In genomic region chr4:133268931-133269330, GRCm38 (mm10) we compare ENCODE assay signal across 19 mouse cellular contexts. TPM values are rescaled to one million over a fixed set of nuclear protein-coding genes. Genes with fewer than 3 reads are reported as not detected.
DNase-seq lines count a peak whose midpoint lies in the region; TF ChIP-seq lines count a peak whose summit lies in the region.
"Had no signal": no experiment of that assay in that cellular context is flagged by ENCODE, and none has a peak within 500 bp of the region (broad histone marks: within the 10 kb centered on the region; RNA-seq: fewer than 3 reads in every experiment).

No protein-coding gene starts in this region.

- H3K79me2 ChIP-seq in heart, adult 2 months (replicated peaks; ENCODE audit: control insufficient read depth, insufficient read depth, low read length), result no peaks in the 10 kb centered on the region

- TF ChIP-seq POLR2A in heart, adult 2 months (IDR thresholded peaks at IDR 0.05; ENCODE audit: insufficient read depth, low read depth, low read length), result no peak

- no peak overlapping the region for H3K27ac ChIP-seq in gastrocnemius, adult 2 months
- H3K27ac ChIP-seq in heart, adult 2 months, result peak overlapping the region; percentile 49
- peak overlapping the region; percentile 47; the same call in 1 of the 2 replicates for H3K27ac ChIP-seq in brown adipose tissue, adult 24 weeks (replicated peaks; ENCODE audit: low read depth, low read length)

- TF ChIP-seq CTCF in gastrocnemius, adult 2 months (IDR thresholded peaks at IDR 0.05), result no peak
- no peak for TF ChIP-seq CTCF in heart, adult 2 months (IDR thresholded peaks at IDR 0.05)

- no peaks in the 10 kb centered on the region for H3K27me3 ChIP-seq in heart, adult 2 months (ENCODE audit: control insufficient read depth, insufficient read depth, low read length)
- H3K27me3 ChIP-seq: CH12.LX, Patski had no signal

- H3K9ac ChIP-seq in heart, adult 2 months (ENCODE audit: low read depth, low read length), result no peak overlapping the region

- no peak overlapping the region for H3K4me3 ChIP-seq in gastrocnemius, adult 2 months
- H3K4me3 ChIP-seq in heart, adult 2 months, result no peak overlapping the region
- no peak overlapping the region for H3K4me3 ChIP-seq in brown adipose tissue, adult 24 weeks (ENCODE audit: insufficient read depth, low read depth, low read length)

- WGBS in heart, adult 2 months, result 88% methylated on average over 3 of the region's 3 CpGs

- TF ChIP-seq EP300 in heart, adult 2 months (IDR thresholded peaks at IDR 0.05; ENCODE audit: insufficient read depth, low read depth, low read length), result no peak

- intact Hi-C loops in gastrocnemius, adult 2 months (cut with DNase I), result no loop called here
- intact Hi-C loops in heart, adult 2 months (cut with DNase I), result no loop called here
- intact Hi-C loops in heart, postnatal 14 days (cut with DNase I), result no loop called here

- peak; percentile 15 for DNase-seq in gastrocnemius, adult 2 months
- no peak for DNase-seq in gastrocnemius, adult 18-20 months (ENCODE audit: low spot score)
- DNase-seq in heart, adult 11 months, result peak; percentile 91
- no peak for DNase-seq in heart, adult 8-10 months (ENCODE audit: low spot score)
- DNase-seq in heart, adult 2 months, result no peak
- no peak for DNase-seq in heart, postnatal 14 days
- no peak for DNase-seq in adrenal gland, postnatal 25 days
- DNase-seq: B cell, adult 2 months; cerebellum, adult 11 months; cerebellum, adult 11-12 months; cerebellum, adult 18-20 months; cerebellum, adult 2 months had no signal

- H3K4me1 ChIP-seq in heart, adult 2 months (ENCODE audit: control insufficient read depth, insufficient read depth, low read length), result peaks cover 13% of the 10 kb centered on the region
- H3K4me1 ChIP-seq in brown adipose tissue, adult 24 weeks (ENCODE audit: control insufficient read depth, insufficient read depth, insufficient read length, low read length), result peaks cover 29% of the 10 kb centered on the region

- H3K36me3 ChIP-seq in heart, adult 2 months (ENCODE audit: control insufficient read depth, insufficient read depth, low read length), result no peaks in the 10 kb centered on the region; the same call in 1 of the 2 replicates

RNA-seq across cellular contexts. Expression of gene Sytl1, which starts 6.0 kb away (rescaled TPM):
- total RNA-seq in gastrocnemius, adult 2 months (2021), result not detected
- under 1 TPM; 0.12 to 0.14 TPM for total RNA-seq in gastrocnemius, adult 18-20 months (2021)
- under 1 TPM; 0.30 to 0.59 (median 0.33) TPM for total RNA-seq in heart, adult 8-10 months (2022)
- under 1 TPM; 0.29 to 0.61 TPM for total RNA-seq in heart, adult 2 months (2021)
- 0.53 and 0.80 TPM in 2 replicates for polyA plus RNA-seq in heart, adult 2 months (2012; rRNA removed)
- 1 to 10 TPM in 1 of 2 experiments, under 1 TPM in 1; 0.84 to 2.4 TPM for total RNA-seq in heart, postnatal 14 days (2021)
- 2.4 and 3.2 TPM in 2 replicates for polyA plus RNA-seq in brown adipose tissue, adult 24 weeks (2012; ENCODE audit: insufficient read depth, insufficient read length, missing spikeins)
- total RNA-seq in adrenal gland, postnatal 25 days (2021), result 1.9 and 2.0 TPM in 2 replicates

RNA-seq across cellular contexts. Expression of gene Tmem222, which starts 8.7 kb away (rescaled TPM):
- 10 to 100 TPM; 21.6 to 25.7 TPM for total RNA-seq in gastrocnemius, adult 2 months (2021)
- total RNA-seq in gastrocnemius, adult 18-20 months (2021), result 10 to 100 TPM; 26.8 to 26.9 TPM
- 10 to 100 TPM; 29.3 to 39.8 (median 34.3) TPM for total RNA-seq in heart, adult 8-10 months (2022)
- total RNA-seq in heart, adult 2 months (2021), result 10 to 100 TPM; 31.9 to 33.9 TPM
- polyA plus RNA-seq in heart, adult 2 months (2012; rRNA removed), result 48.3 and 72.9 TPM in 2 replicates
- total RNA-seq in heart, postnatal 14 days (2021), result 10 to 100 TPM; 25.1 to 27.0 TPM
- polyA plus RNA-seq in brown adipose tissue, adult 24 weeks (2012; ENCODE audit: insufficient read depth, insufficient read length, missing spikeins), result 28.8 and 34.4 TPM in 2 replicates
- total RNA-seq in adrenal gland, postnatal 25 days (2021), result 60.2 and 73.3 TPM in 2 replicates

RNA-seq across cellular contexts. Expression of gene Map3k6, which starts 28.3 kb away (rescaled TPM):
- total RNA-seq in gastrocnemius, adult 2 months (2021), result 10 to 100 TPM; 10.5 to 15.0 TPM
- total RNA-seq in gastrocnemius, adult 18-20 months (2021), result 10 to 100 TPM in 1 of 2 experiments, 1 to 10 TPM in 1; 8.8 to 11.4 TPM
- total RNA-seq in heart, adult 8-10 months (2022), result 10 to 100 TPM; 14.8 to 21.8 (median 16.3) TPM
- total RNA-seq in heart, adult 2 months (2021), result 10 to 100 TPM; 16.3 to 27.3 TPM
- 12.0 and 15.7 TPM in 2 replicates for polyA plus RNA-seq in heart, adult 2 months (2012; rRNA removed)
- 10 to 100 TPM; 22.4 to 22.5 TPM for total RNA-seq in heart, postnatal 14 days (2021)
- polyA plus RNA-seq in brown adipose tissue, adult 24 weeks (2012; ENCODE audit: insufficient read depth, insufficient read length, missing spikeins), result 8.1 and 8.3 TPM in 2 replicates
- total RNA-seq in adrenal gland, postnatal 25 days (2021), result 15.7 and 20.1 TPM in 2 replicates

RNA-seq across cellular contexts. Expression of gene Gpr3, which starts 56.6 kb away (rescaled TPM):
- total RNA-seq in gastrocnemius, adult 2 months (2021), result not detected
- total RNA-seq in gastrocnemius, adult 18-20 months (2021), result not detected
- total RNA-seq in heart, adult 8-10 months (2022), result not detected
- under 1 TPM in 1 of 2 experiments, not detected in 1; 0.11 TPM for total RNA-seq in heart, adult 2 months (2021)
- 0.15 and 0.37 TPM in 2 replicates for polyA plus RNA-seq in heart, adult 2 months (2012; rRNA removed)
- total RNA-seq in heart, postnatal 14 days (2021), result under 1 TPM in 1 of 2 experiments, not detected in 1; 0.22 TPM
- not detected in 2 replicates for polyA plus RNA-seq in brown adipose tissue, adult 24 weeks (2012; ENCODE audit: insufficient read depth, insufficient read length, missing spikeins)
- total RNA-seq in adrenal gland, postnatal 25 days (2021), result not detected in 2 replicates
- polyA plus RNA-seq: activated CD4-positive, CD25-positive, alpha-beta regulatory T cell, adult 4 months; CD4-positive, CD25-positive, alpha-beta regulatory T cell, adult 4 months had no signal

RNA-seq across cellular contexts. Expression of gene Cd164l2, which starts 57.0 kb away (rescaled TPM):
- under 1 TPM in 1 of 2 experiments, not detected in 1; 0.26 TPM for total RNA-seq in gastrocnemius, adult 2 months (2021)
- total RNA-seq in gastrocnemius, adult 18-20 months (2021), result not detected
- total RNA-seq in heart, adult 8-10 months (2022), result not detected
- total RNA-seq in heart, adult 2 months (2021), result not detected
- polyA plus RNA-seq in heart, adult 2 months (2012; rRNA removed), result 0.53 and 0.66 TPM in 2 replicates
- not detected for total RNA-seq in heart, postnatal 14 days (2021)
- polyA plus RNA-seq in brown adipose tissue, adult 24 weeks (2012; ENCODE audit: insufficient read depth, insufficient read length, missing spikeins), result 3.3 and 4.1 TPM in 2 replicates
- total RNA-seq in adrenal gland, postnatal 25 days (2021), result 1.4 and 1.5 TPM in 2 replicates
- total RNA-seq: CH12.LX, G1E, MEL had no signal
- polyA plus RNA-seq: activated CD4-positive, CD25-positive, alpha-beta regulatory T cell, adult 4 months; G1E had no signal

Comparison
In these comparisons a context has a peak if more than half of its experiments do, and no peak if none do; other contexts are left out.
1. DNase-seq: peak in gastrocnemius, adult 2 months (single experiment) and heart, adult 11 months (single experiment); none in gastrocnemius, adult 18-20 months (single experiment), heart, adult 8-10 months (single experiment), heart, adult 2 months (0 of 2), heart, postnatal 14 days (0 of 2) and adrenal gland, postnatal 25 days (single experiment).